Mouse (Mus musculus) lung, postnatal 36 days (tissue): ENCODE results near the gene D5Ertd577e.
"Not testable (repeated sequence)": the region's sequence is repeated elsewhere in the genome, so short reads cannot be mapped to it uniquely, and the experiment has no call there.

Source experiments
- DNase-seq: peaks from one replicate; pipeline ENCODE4 v3.0.0; 2022; ENCODE audit warnings: mixed read lengths

D5Ertd577e gene

DNA sequence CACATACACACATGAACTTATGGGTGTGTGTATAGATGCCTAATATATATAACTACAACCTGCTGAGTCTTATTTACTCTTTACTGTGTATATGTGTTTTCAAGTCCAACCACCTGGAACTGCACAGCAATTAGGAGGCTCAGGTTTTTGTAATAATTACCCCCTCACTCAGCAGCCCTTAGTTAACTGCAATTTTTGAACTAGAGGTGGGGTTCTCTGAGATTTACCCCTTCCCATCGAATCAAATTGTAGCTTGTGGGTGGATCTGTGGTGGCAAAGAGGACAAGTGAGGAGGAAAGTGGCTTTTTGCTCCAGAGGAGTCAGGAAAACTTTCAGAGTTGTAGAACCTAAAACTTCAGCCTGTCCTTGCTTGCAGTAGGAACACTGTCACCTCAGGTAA is at the start of gene D5Ertd577e:
Gene D5Ertd577e, plus strand, starts transcription at position 301 of the 400 bp plus-strand sequence.
- DNase-seq: not testable (repeated sequence)

DNA sequence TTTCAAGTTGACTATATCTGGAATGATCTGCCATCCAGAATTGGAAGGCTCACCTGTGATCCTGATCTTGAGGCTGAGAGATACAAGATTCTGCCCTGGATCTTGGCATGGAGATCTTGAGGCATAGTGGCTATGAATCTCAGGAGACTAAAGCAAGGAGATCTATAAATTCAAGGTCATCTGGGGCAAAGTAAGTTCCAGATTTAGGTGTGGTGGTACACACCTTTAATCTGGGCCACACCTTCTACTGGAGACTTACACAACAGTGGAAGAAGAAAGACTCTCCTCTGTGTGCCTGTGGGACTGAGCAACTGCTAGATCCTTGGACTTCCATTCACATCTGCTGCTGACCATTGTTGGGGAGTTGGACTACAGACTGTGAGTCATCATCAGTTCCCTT is 53.9 kb downstream of the D5Ertd577e start, which contains the start of gene Gm3286:
Gene Gm3286, plus strand, starts transcription at position 301 of the 400 bp plus-strand sequence.
- not testable (repeated sequence) for DNase-seq
